Mouse (Mus musculus): ENCODE measurements at regions not wholly inside any gene's neighbourhood (a gene's known extent, or its start where the extent isn't known, plus 50 kb on each side); places are given as distances from the start of the nearest gene placed in this dataset.
A peak's percentile ranks its signal among the peaks of the same experiment; 100 is the strongest.

GRCm38 (mm10) chr3:66661826-66662618, 319.2 kb upstream of the Rsrc1 start:
- Histone ChIP-seq H3K9ac (no peak overlapping the region), H3K36me3 (replicated peaks; ENCODE audit: control insufficient read depth, insufficient read depth) (no peaks in the 10 kb centered on the region), H3K4me2 (replicated peaks) (no peak overlapping the region), H3K27ac (no peak overlapping the region), H3K4me1 (replicated peaks; ENCODE audit: control insufficient read depth, insufficient read depth, low read length) (no peaks in the 10 kb centered on the region), H3K27me3 (ENCODE audit: control insufficient read depth, insufficient read depth, low read length) (no peaks in the 10 kb centered on the region; the same call in 1 of the 2 replicates), H3K9me3 (ENCODE audit: control insufficient read depth, low read length) (no peaks in the 10 kb centered on the region), H3K4me3 (replicated peaks; ENCODE audit: low read length) (no peak overlapping the region)
- DNase-seq (ENCODE audit: low spot score) (no peak), ATAC-seq (ENCODE audit: low FRiP score) (no peak)
- WGBS, result 68% methylated on average over 8 of the region's 8 CpGs

GRCm38 (mm10) chr3:66683589-66684286, 297.5 kb upstream of the Rsrc1 start:
- no peaks in the 10 kb centered on the region for H3K36me3 ChIP-seq (replicated peaks; ENCODE audit: control insufficient read depth, insufficient read depth)
- ATAC-seq (ENCODE audit: low FRiP score) (no peak), DNase-seq (ENCODE audit: low spot score) (peak; percentile 29)
- no peak overlapping the region for H3K27ac ChIP-seq
- H3K9ac ChIP-seq, result no peak overlapping the region; the same call in 1 of the 2 replicates
- peaks cover 12% of the 10 kb centered on the region; the same call in 1 of the 2 replicates for H3K4me1 ChIP-seq (replicated peaks; ENCODE audit: control insufficient read depth, insufficient read depth, low read length)
- H3K4me2 ChIP-seq (replicated peaks), result 0 out of 2 replicates have a peak overlapping the region, but pooled peaks have one; percentile 3
- no peaks in the 10 kb centered on the region for H3K27me3 ChIP-seq (ENCODE audit: control insufficient read depth, insufficient read depth, low read length)
- H3K9me3 ChIP-seq (ENCODE audit: control insufficient read depth, low read length), result 0 out of 2 replicates have a peak, but pooled peaks cover 7% of the 10 kb centered on the region
- WGBS, result 49% methylated on average over 8 of the region's 8 CpGs
- H3K4me3 ChIP-seq (replicated peaks; ENCODE audit: low read length), result no peak overlapping the region

GRCm38 (mm10) chr3:66684287-66684903, 296.8 kb upstream of the Rsrc1 start:
- ATAC-seq (ENCODE audit: low FRiP score) (no peak), DNase-seq (ENCODE audit: low spot score) (peak; percentile 25)
- Histone ChIP-seq H3K9ac (no peak overlapping the region; the same call in 1 of the 2 replicates), H3K4me3 (replicated peaks; ENCODE audit: low read length) (no peak overlapping the region), H3K4me1 (replicated peaks; ENCODE audit: control insufficient read depth, insufficient read depth, low read length) (peaks cover 12% of the 10 kb centered on the region; the same call in 1 of the 2 replicates), H3K4me2 (replicated peaks) (0 out of 2 replicates have a peak overlapping the region, but pooled peaks have one; percentile 3), H3K36me3 (replicated peaks; ENCODE audit: control insufficient read depth, insufficient read depth) (no peaks in the 10 kb centered on the region), H3K27ac (peak overlapping the region; percentile 54; the same call in 1 of the 2 replicates), H3K27me3 (ENCODE audit: control insufficient read depth, insufficient read depth, low read length) (no peaks in the 10 kb centered on the region), H3K9me3 (ENCODE audit: control insufficient read depth, low read length) (0 out of 2 replicates have a peak, but pooled peaks cover 7% of the 10 kb centered on the region)
- WGBS, result 50% methylated on average over 5 of the region's 5 CpGs

- WGBS, result 72% methylated on average over 12 of the region's 12 CpGs
- Histone ChIP-seq H3K36me3 (replicated peaks; ENCODE audit: control insufficient read depth, insufficient read depth) (no peaks in the 10 kb centered on the region), H3K27me3 (ENCODE audit: control insufficient read depth, insufficient read depth, low read length) (no peaks in the 10 kb centered on the region), H3K4me3 (replicated peaks; ENCODE audit: low read length) (no peak overlapping the region), H3K4me1 (replicated peaks; ENCODE audit: control insufficient read depth, insufficient read depth, low read length) (peaks cover 12% of the 10 kb centered on the region; the same call in 1 of the 2 replicates), H3K27ac (no peak overlapping the region), H3K9ac (no peak overlapping the region), H3K4me2 (replicated peaks) (no peak overlapping the region), H3K9me3 (ENCODE audit: control insufficient read depth, low read length) (0 out of 2 replicates have a peak, but pooled peaks cover 7% of the 10 kb centered on the region)
- no peak for ATAC-seq (ENCODE audit: low FRiP score)
- DNase-seq (ENCODE audit: low spot score), result no peak
Measured at GRCm38 (mm10) chr3:66685136-66685535, 296.1 kb upstream of the Rsrc1 start.

- Histone ChIP-seq H3K27ac (no peak overlapping the region), H3K4me2 (replicated peaks) (no peak overlapping the region), H3K9me3 (ENCODE audit: control insufficient read depth, low read length) (0 out of 2 replicates have a peak, but pooled peaks cover 7% of the 10 kb centered on the region), H3K9ac (no peak overlapping the region), H3K4me3 (replicated peaks; ENCODE audit: low read length) (no peak overlapping the region), H3K27me3 (ENCODE audit: control insufficient read depth, insufficient read depth, low read length) (no peaks in the 10 kb centered on the region), H3K36me3 (replicated peaks; ENCODE audit: control insufficient read depth, insufficient read depth) (no peaks in the 10 kb centered on the region), H3K4me1 (replicated peaks; ENCODE audit: control insufficient read depth, insufficient read depth, low read length) (peaks cover 12% of the 10 kb centered on the region; the same call in 1 of the 2 replicates)
- no peak for ATAC-seq (ENCODE audit: low FRiP score)
- DNase-seq (ENCODE audit: low spot score), result no peak
- WGBS, result 89% methylated on average over 1 of the region's 1 CpGs
Measured at GRCm38 (mm10) chr3:66687126-66687525, 294.1 kb upstream of the Rsrc1 start.

GRCm38 (mm10) chr3:66690906-66691522, 290.2 kb upstream of the Rsrc1 start:
- Histone ChIP-seq H3K9ac (no peak overlapping the region), H3K27ac (no peak overlapping the region), H3K27me3 (ENCODE audit: control insufficient read depth, insufficient read depth, low read length) (no peaks in the 10 kb centered on the region), H3K36me3 (replicated peaks; ENCODE audit: control insufficient read depth, insufficient read depth) (no peaks in the 10 kb centered on the region), H3K9me3 (ENCODE audit: control insufficient read depth, low read length) (0 out of 2 replicates have a peak, but pooled peaks cover 7% of the 10 kb centered on the region), H3K4me1 (replicated peaks; ENCODE audit: control insufficient read depth, insufficient read depth, low read length) (no peaks in the 10 kb centered on the region), H3K4me3 (replicated peaks; ENCODE audit: low read length) (no peak overlapping the region), H3K4me2 (replicated peaks) (no peak overlapping the region)
- 80% methylated on average over 10 of the region's 10 CpGs for WGBS
- no peak for ATAC-seq (ENCODE audit: low FRiP score)
- no peak for DNase-seq (ENCODE audit: low spot score)

GRCm38 (mm10) chr3:66695125-66695524, 286.1 kb upstream of the Rsrc1 start:
- WGBS, result 95% methylated on average over 2 of the region's 2 CpGs
- Histone ChIP-seq H3K4me2 (replicated peaks) (no peak overlapping the region), H3K36me3 (replicated peaks; ENCODE audit: control insufficient read depth, insufficient read depth) (no peaks in the 10 kb centered on the region), H3K4me3 (replicated peaks; ENCODE audit: low read length) (no peak overlapping the region), H3K27ac (no peak overlapping the region), H3K27me3 (ENCODE audit: control insufficient read depth, insufficient read depth, low read length) (no peaks in the 10 kb centered on the region), H3K9me3 (ENCODE audit: control insufficient read depth, low read length) (no peaks in the 10 kb centered on the region), H3K9ac (no peak overlapping the region), H3K4me1 (replicated peaks; ENCODE audit: control insufficient read depth, insufficient read depth, low read length) (no peaks in the 10 kb centered on the region)
- ATAC-seq (ENCODE audit: low FRiP score) (no peak), DNase-seq (ENCODE audit: low spot score) (no peak)

GRCm38 (mm10) chr3:66695661-66696253, 285.4 kb upstream of the Rsrc1 start:
- Histone ChIP-seq H3K9me3 (ENCODE audit: control insufficient read depth, low read length) (no peaks in the 10 kb centered on the region), H3K4me1 (replicated peaks; ENCODE audit: control insufficient read depth, insufficient read depth, low read length) (no peaks in the 10 kb centered on the region), H3K4me3 (replicated peaks; ENCODE audit: low read length) (no peak overlapping the region), H3K4me2 (replicated peaks) (no peak overlapping the region), H3K27me3 (ENCODE audit: control insufficient read depth, insufficient read depth, low read length) (no peaks in the 10 kb centered on the region), H3K9ac (no peak overlapping the region), H3K27ac (no peak overlapping the region), H3K36me3 (replicated peaks; ENCODE audit: control insufficient read depth, insufficient read depth) (no peaks in the 10 kb centered on the region)
- no peak for DNase-seq (ENCODE audit: low spot score)
- ATAC-seq (ENCODE audit: low FRiP score), result no peak
- WGBS, result 86% methylated on average over 6 of the region's 6 CpGs

Measured in hindbrain, embryonic 14.5 days (tissue).